Mouse (Mus musculus) embryo, embryonic 10 days (tissue): ENCODE data around the gene Sh3bgr.

Experiments
- DNase-seq: peaks from one replicate; pipeline ENCODE4 v3.0.0-alpha.2; 2015; ENCODE audit warnings: low spot score

Gene Sh3bgr

DNA sequence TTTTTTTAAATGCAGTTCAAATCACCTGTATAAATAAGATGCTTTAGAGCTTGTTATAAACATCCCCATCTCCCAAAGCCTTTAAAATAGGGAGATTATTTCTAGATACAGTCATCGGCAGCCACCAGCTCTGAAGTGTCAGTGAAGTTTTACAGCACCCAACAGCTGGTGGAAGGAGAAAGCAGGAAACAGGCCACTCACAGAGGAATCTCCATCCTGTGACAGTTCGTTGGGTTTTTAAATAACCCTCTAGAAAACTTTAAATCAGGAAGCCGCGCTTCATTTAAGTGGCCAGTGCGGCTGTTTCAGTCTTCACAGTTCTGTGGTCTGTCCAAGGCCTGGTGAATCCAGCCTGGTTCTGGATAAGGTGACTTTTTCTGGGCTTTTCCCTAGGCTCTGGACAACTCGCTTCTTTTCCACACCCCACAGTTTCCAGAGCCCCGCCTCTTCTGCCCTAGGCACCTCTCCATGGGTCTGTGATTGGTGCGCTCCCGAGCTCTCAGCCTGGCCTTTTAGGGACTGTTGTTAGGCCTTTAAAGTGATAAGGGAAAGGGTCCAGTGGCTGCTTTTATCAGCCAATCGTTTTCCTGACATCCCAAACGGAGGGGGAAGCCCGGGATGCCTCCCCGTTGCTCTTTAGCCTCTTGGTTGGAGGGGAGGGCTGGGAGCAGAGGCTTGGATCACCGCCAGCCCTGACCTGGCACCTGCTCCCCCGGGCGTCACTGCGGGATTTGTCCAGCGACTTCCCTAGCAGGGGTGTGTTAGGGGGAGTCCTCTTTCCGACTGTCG, at the start of gene Sh3bgr:
Sh3bgr (plus strand) TSS at position 538 of the 789 bp plus-strand sequence.
- peak; percentile 67 for DNase-seq

DNA sequence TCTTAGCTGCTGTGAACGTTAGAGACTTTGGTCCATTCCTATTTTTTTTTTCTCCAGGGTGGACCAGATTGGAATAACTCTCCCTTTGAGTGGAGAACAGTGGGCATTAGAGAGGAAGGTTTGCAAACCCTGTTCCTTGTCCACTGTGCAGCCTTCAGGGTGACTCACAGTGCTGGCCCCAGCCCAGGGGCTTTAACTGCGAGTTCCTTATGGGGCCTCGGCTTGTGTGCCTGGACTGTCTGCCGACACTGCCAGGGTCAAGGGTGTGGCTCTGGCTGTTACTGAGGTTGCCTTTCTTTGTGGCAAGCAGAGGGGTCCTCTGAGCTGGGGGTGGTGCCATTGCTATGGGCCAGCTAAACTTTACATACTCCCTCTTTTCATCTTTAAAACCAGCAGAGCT, 49.3 kb upstream of the Sh3bgr start:
- DNase-seq = no peak

DNA sequence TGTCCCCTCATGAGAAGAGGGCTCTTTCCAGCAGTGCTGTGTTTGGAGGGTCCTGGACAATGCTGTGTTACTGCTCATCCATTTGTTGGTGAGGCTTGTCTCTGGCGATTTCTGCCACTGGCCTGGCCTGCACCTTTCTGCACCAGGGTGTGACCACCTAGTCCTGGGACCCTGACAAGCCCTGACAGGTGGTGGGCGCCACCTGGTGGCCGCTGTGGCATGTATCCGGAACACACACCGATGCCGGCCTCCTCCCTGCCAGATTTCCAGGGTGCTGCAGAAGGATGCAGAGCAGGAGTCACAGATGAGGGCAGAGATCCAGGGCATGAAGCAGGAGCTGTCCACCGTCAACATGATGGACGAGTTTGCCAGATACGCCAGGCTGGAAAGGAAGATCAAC, 48.7 kb upstream of the Sh3bgr start:
- peak; percentile 86 for DNase-seq

DNA sequence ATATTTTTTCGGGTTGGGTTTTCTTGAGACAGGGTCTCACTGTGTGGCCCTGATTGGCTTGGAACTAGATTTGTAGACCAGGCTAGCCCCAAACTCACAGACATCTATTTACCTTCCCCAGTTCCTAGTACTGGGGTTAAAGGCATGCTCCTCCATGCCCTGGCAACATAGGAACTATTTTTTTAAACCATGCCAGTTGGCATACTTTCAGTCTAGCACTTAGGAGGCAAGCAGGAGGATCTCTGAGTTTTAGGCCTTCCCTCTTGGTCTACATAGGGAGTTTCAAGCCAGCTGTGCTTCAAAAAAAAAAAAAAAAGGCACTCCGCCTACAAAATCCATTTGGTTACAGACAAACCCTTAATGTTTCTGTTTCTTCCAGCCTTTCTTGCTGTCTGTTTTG, 45.8 kb upstream of the Sh3bgr start:
- DNase-seq = no peak

DNA sequence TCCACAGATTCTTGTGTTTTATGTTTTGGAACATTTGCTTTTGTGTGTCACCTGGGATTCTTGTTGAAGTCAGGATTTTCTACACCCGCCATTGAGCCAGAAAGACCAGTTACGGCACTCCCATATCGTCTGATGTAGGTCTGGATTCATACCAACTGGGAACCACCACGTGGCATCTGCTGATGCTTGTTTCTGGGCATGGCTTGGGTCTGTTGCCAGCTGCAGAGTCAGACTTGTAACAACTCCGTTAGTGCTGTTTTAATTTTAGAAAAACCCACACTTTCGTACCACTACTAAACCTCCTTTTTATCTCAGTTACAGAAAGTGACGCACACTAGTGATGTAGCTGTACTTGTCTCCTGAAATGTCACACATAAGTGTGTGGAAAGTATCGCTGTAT, 44.2 kb upstream of the Sh3bgr start:
- no peak for DNase-seq

DNA sequence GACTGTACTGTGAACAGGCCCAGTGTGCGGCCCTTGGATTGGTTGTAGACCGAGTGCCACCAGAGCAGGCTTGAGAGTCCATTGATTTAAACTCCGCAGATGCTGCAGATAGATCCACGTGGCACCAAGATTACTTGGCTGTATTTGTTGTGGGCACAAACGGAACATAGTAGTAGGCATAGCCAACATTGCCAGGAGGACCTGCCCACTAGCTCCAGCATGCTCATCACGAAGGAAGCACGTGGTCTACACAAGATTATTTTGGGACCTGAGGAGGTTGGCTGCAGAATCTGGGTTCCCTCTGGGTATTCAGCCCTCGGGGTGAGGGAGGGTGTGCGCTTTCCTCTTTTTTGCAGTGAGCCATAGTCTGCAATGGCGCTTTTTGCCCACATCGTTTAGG, 43.1 kb upstream of the Sh3bgr start:
- DNase-seq = no peak

DNA sequence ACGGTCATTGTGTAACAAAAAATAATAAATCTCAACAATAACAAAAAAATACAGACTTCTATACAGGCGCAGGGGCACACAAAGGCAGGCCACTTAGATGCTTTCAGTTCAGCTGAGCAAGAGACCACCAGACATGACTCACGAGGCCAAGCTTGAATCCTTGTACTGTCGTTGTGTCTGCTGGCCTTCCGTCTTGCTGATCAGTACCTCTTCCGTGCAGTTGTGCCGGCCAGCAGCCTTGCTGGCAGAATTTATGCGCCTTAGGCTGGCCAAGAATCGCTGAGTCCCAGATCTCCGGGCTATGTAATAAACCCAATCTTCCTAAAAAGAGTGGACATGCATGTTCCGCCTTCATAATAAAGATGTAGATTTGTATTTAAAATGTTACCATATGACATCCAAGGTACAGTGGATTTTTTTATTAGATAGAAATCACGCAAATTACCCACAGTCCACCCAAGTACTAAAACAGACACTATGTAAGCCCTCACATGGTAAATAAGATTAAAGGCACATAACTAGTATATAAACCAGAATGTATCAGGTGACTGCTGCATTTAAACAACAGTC, 41.7 kb upstream of the Sh3bgr start:
- DNase-seq = peak; percentile 31

DNA sequence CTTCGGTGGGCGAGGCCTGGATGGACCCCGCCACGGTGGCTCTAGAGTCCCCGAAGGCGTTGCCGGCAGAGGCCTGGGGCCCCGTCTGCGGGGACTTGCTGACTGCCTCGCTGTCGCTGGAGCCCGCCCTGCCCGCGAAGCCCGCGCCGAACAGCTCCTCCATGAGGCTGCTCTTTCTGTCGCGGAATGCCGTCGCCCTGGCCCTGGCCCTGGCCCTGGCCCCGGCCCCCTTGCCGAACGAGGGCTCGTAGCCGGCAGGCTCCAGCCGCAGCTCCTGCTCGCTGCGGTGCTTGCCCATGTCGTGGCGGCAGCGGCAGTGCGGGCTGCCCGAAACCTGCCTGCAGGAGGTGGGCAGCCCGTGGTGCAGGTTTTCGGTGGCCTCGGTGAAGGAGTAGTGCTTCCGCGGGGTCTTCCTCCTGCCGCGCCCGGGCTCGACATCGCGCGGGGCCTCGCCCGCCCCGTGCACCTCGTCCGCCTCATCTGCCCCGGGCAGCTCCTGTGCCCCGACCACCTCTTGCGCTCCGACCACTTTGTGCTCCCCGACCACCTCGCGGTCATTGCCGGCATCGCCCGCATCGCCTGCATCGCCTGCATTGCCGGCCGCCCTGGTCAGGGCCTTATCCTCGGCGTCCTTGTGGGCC, 41.0 kb upstream of the Sh3bgr start:
- DNase-seq = peak; percentile 93

DNA sequence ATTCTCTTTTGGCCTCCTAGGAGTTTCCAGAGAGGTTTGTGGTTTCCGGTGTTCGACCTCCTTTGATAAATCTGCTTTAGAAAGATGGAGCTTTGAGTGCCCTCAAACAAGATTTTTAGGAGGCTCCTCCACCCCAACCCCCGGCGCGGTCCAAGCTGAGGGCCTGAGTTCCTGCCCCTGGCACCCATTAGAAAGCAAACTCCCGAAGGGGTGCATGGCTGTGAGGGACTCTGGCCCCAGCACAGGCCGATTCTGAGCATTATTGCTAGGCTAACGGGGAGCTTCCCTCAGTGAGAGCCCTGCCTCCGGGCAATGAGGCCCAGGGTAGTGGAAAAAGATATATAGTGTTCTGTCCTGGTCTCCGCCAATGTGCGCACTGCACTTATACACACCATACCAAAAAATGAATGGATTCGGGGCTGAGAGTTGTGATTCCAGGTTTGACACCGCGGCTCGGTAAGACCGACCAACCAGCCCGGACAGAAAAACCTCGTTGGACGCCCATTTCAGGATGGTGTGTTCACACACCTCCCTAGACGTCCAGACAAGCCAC, 40.4 kb upstream of the Sh3bgr start:
- DNase-seq = no peak

DNA sequence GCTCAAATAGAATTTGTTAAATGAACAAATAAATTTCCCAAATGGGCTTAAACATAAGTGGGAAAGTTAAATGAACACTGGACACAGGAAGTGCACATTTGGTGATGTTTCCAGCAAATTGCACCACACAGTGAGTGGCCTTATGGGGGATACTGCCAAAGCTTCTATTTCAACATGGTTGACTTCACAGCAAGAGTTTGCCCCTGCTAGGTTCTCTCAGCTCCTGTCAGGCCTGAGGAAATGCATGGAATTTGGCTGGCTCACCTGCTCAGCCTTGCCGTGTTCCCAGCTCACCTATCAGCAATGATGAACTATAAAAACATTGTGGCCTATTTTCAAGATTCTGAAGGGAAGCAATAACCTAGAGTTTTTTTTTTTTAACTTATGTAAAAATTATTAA, 39.3 kb upstream of the Sh3bgr start:
- no peak for DNase-seq

DNA sequence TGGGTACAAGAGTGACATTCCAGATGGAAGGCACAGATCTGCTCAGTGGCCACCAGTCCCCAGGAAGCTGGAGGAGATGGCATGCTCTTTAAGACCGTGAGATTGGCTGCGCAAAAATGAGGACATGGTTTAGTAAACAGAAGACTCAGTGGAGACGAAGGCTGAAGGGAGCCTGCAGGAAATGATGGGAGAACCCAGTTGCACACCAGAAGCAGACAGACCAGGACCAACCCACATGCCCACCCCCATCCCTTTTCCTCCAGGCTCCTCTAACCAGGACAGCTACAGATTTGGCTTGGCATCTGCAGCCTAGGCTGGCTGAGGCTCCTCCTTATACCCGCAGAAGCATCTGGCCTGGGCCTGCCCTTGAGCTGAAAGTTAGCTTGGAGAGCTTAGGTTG, 38.9 kb upstream of the Sh3bgr start:
- no peak for DNase-seq

DNA sequence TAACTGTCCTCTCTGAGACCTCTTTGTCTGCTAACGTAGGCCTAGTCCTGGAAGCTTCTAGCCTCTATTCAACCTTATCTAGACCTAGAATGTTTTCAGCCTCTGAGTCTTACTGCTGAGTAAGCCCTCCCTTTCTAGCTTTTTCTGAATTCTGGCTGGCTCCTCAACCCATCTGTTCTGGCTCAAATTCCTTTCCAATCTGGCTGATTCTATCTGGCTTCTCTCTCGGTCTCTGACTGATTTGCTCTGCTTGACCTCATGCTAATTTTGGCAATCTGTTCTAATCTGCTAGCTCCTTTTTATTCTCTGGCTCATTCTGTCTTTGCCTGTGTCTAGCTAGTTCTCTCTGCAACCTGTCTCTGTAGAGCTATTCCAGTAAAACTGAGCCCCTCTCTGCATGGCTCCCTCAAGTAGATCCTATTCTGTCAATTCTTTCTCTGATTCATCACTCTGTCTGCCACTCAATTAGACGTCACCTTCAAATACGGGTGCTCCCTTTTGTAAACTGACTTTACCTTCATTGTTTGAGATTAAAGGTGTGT, 34.5 kb upstream of the Sh3bgr start:
- DNase-seq = no peak

DNA sequence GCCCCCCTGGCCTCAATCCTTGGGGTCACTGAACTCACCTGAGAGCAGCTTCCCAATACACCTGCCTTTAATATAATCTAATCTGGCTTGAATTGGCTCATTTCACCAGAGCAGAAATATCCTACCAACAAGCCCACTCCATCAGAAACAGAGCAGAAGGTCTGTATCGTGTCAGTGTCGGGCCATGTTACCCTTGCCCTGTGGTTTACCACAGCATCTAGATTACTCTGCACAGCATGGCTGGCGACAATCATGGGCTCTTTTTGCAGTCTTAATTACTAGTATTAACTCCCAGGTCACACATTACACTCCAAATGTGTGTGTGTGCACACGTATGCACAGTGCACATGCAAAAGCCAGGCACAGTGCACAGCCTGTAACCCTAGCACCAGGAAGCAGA, 31.4 kb upstream of the Sh3bgr start:
- no peak for DNase-seq

DNA sequence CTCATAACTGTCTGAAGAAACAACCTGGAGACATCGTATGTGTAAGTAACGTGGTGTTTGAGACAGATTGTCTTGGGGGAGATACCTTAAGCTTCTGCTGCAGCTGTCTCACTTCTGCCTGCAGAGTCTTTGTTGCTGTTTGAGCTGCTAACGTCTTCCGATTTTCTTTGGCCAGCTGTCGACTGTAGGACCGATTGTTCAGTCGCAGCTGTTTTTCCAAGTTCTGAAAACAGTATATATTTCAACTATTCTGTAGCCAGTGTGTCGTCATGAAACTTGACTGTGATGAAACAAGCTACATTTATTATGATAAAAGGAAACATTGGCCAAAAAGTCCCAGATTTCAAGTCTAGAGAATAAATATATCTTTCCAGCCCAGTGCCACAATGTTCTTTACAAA, 26.6 kb upstream of the Sh3bgr start:
- DNase-seq = no peak

DNA sequence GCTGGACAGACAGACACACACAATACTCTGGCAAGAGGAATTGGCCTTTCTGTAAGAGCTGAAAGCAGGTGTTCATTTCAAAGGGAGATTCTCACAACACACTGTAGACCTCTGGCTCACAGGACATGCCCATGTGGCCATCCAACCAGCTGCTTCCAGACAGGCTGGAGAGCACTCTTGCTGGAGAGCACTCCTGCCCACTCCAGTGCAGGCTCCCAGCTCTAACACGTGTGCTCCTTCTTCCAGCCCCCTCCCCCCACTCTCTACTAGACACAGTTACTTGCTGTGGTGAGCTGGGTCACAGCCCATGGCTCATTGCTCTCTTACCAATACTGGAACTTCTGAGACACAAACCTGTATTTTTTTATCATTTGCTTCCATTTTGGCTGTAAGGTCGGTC, 24.9 kb upstream of the Sh3bgr start:
- DNase-seq = no peak

DNA sequence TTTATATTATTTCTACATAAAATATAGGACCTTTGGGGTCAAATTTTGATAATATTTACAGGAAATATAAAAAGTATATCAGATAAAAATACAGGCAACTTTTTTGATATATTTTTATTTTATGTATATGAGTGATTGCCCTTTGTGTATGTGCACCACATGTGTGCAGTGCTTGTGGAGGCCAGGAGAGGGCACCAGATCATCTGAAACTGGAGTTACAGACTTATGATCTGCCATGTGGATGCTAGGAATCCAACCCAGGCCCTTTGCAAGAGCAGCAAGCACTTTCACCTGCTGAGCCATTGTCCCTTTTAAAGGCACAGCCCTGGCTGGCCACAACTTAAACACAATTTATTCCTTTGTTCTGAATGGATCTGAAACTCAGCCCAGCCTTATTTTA, 21.1 kb upstream of the Sh3bgr start:
- no peak for DNase-seq

DNA sequence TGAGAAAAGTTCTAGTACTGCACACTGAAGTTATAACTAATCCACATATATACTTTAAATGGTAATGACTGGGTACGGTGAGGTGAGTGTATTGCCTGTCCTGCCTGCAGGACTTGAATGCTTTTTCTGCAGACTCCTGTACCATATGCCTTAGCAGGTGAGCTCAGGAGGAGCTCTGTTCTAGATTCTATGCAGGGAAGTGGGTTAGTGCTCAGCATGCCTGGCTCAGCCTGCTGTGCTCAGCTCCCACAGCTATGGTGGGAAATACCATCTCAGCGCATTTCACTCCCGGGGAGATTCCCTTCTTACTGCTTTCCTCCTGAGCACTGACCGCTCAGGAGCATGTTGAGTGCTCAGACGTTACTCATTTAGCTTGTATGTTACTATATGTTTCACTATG, 12.6 kb upstream of the Sh3bgr start:
- DNase-seq = no peak

DNA sequence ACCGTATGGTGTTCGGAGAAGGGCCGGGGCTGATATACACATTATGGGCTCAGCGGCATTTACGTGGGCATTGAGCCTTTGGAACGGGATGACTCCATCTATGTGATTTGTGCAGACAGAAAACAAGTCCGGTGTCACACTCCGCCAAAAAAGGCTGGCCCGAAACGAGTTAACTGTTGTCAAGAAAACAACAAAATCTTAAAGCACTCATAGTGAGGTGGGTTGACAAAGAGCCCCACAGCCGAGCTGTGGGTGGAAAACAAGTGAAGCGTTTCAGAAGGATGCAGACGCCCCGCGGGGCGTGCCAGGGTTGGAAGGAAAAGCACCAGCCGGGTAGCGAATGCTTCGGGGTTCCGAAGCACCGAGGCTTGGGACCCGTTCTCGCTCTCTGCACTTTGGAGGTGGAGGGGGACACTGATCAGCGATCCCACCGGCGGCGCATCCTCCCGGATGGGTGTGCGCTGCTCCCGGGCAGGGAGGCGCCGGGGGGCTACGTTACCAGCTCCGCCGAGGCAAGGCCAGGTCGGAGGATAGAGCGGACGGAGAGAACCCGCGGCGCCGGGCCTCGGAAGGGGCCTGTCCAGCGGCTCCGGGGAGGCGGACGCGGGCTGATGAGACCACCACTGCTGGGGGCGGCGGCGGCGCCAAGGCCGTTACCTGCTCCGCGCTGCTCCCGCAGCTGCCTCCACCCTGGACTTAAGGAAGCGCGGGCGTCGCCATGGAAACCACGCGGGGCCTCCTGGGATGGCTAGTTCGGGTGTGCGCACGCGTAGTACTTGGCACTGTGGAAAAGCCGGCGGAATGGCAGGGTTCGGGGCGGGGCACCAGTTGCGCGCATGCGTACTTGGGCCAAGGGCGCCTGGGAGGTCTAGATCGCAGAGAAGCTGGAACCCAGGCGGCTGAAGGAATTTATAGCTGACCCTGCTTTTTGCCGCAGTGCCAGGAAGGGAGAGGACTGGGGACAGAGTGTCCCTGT, 8.4 kb upstream of the Sh3bgr start, which contains the start of gene Lca5l:
Lca5l (minus strand) TSS at position 741 of the 976 bp plus-strand sequence.
- peak; percentile 100 for DNase-seq

DNA sequence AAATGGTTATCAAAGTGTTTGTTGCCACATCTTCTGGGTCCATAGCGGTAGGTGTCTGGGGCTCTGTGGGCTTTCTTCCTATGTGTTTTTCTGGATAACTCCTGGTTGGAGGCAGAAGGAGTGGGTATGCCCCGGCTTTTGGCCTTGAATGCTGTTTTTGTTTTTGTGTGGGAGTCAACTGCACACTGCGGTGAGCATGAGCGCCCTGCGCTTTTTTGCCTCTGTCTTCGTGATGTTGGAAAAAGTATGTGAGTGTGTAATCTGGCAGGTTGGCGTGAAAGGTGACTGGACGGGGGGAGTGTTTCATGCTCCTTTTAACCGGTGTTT, 415 bp downstream of the Sh3bgr start:
- no peak for DNase-seq

DNA sequence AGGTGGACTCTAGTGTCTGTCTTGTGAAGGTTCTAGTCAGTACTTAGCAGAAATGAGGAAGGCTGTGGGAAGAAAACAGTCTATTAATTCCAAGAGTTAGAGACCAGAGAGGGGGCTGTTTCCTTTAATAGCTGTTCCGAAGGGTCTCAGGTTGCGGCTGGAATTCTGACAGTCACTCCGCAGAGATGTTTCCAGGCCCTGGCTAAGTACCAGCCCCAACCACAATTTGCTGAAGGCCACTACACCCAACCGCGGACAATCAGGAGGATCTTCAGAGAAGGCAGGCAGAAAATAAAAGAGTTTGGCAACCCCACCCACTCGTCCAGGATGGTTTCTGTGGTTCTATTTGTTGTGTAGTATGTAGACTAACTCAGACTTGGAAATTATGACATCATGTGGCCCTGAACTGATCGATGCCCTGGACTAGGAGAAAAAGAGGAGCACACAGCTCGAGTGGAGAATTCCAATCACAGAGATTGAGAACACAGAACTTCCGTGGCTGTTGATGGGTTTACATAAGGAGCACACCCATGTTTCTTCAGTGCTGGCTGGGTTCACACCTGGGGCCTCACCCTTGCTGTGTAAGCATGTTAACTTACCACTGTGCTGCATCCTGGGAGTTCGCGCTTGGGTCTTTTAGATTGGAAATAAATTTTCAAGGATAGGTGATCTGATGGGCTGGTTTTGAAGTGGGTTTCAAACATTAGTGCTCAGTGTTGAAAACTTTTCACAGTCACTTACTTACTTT, 1.4 kb downstream of the Sh3bgr start:
- DNase-seq = no peak

DNA sequence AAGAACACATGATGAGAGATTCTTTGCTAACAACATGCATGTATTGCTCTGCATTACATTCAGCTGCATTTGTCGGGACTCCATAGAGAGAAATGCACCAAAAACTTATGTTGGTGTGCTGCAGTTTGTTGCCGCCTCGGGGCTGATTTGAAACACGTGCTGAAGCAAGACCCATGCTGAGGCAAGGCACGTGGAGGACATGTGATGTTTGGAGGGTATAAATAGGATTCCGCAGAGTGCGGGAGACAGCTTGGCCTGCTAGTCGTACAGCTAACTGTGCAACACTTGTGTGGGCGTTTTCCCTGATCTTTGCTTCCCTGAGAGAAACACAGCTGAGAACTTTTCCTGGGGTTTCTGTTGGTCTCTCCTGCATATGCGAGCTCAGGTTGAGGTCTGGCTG, 9.5 kb downstream of the Sh3bgr start:
- no peak for DNase-seq
